Mouse (Mus musculus): ENCODE data around the gene Arfip1.
A peak's percentile ranks its signal among the peaks of the same experiment; 100 is the strongest.
"Not testable (repeated sequence)": the region's sequence is repeated elsewhere in the genome, so short reads cannot be mapped to it uniquely, and the experiment has no call there.

Gene Arfip1

DNA sequence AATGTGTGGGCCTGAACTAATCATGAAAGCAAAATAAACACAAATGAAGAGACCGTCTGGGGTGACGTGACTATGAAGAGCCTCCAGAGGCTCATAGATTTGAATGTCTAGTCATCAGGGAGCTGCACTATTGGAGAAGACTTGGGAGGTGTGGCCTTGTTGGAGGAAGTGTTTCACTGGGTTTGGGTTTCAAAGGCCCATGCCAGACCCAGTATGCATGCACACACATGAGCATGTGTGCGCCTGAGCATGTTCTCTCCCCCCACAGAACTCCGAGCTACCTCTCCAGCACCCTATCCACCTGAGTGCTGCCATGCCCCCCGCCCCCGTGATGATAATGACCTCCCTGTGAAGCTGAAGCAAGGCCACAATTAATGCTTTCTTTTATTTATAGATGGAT, 12.8 kb downstream of the Arfip1 start:
- no peak for DNase-seq

GRCm38 (mm10) chr3:84568540-84568939, 13.9 kb downstream of the Arfip1 start:
- no peak for DNase-seq

GRCm38 (mm10) chr3:84563415-84563814, 19.0 kb downstream of the Arfip1 start:
- no peak for DNase-seq

DNA sequence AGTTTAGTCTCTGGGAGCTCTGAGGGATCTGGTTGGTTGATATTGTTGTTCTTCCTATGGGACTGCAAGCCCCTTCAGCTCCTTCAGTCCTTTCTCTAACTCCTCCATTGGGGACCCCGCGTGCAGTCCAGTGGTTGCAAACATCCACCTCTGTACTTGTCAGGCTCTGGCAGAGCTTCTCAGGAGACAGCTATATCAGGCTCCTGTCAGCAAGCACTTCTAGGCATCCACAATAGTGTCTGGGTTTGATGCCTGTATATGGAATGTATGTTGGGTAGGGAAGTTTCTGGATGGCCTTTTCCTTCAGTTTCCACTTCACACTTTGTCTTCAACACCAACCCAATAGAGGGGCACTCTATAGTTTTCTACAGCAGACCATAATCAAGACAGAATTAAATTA, 19.5 kb downstream of the Arfip1 start:
- DNase-seq = not testable (repeated sequence)

DNA sequence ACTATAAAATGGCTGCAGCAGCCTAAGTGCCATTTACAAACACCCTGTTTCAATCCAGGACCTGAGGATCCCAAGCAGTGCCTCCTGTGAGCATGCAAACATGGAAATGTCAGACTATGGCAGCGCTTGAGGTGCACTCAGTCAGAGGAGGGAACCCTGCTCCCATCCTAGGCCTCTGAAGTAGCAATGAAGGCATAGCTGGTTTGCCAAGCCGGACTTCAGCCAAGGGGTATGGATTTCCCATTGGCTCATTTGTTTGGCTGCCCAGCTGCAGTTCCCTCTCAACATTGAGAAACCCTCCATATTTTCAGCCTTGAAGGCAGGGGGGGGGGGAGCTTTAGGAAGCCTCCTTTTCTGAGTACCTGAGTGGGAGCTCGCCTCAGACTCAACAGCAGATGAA, 24.1 kb downstream of the Arfip1 start:
- DNase-seq = no peak

DNA sequence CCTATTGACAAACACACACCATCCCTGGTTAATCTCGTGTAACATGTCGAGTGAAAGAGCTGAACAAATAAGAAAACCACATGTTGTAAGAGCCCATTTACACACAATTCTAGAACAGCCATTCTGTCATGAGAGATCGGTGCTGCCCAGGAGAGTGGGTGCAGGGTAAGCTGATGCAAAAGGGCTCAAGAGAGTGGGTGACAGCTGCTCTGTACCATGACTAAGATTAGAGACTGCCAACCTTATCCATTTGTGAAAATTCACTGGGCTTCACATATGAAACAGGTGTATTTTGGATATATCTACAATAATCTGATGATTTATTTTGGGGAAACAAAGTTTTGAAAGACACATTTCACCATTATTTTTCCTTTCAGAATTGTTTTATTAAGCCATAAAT, 26.6 kb downstream of the Arfip1 start:
- no peak for DNase-seq

DNA sequence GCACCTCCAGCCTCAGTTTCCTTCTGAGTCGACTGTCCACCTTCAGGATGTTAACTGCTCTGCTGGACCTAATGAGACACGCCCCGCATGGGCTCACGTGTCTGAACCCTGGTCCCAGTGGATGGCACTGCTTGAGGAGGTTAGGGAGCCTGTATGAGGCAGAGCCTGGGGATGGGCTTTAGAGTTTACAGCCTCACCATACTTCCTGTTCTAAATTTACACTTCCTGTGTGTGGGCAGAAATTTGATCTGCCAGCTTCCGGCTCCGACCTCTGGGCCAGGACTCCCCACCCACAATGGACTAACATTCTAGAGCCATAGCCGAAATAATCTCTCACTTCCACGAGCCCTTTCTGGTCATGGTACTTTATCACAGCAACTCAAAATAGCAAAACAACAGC, 35.2 kb downstream of the Arfip1 start:
- DNase-seq = no peak

GRCm38 (mm10) chr3:84542450-84542849, 40.0 kb downstream of the Arfip1 start:
- peak; percentile 81 for DNase-seq

DNA sequence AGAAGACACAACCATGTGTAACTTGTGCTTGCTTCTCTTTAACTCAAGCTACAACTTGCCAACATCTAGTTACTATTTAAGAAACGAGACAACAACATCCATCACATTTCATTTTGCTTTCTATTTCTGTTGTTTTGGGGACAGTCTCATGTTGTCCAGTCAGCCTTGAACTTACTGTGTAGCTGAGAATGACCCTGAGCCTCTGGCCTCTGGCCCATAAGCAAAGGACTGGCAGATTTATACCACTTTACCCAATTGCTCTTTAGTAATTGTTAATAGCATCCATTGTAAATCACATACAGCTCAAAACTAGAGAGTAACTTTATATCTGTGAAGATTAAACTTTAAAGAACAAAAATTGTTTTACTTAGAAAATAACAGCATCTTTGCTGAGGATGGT, 40.5 kb downstream of the Arfip1 start:
- DNase-seq = no peak

DNA sequence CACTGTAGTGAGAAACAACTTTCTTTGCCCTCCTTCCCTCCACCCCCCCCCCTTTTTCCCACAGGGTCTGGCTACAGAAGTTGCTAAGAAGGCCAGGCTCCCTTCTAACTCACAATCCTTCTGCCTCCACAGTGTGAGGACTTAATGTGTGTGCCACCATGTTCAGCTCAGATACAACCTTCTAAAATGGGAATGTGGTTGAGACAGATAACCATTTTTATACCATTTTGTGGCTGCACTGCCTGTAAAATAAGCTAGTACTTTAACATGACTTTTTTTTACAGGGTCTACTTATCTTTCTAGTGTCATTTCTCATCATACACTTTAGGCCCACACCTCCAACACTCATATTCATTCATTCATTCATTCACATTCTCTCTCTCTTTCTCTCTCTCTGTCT, 41.8 kb downstream of the Arfip1 start:
- DNase-seq = no peak

DNA sequence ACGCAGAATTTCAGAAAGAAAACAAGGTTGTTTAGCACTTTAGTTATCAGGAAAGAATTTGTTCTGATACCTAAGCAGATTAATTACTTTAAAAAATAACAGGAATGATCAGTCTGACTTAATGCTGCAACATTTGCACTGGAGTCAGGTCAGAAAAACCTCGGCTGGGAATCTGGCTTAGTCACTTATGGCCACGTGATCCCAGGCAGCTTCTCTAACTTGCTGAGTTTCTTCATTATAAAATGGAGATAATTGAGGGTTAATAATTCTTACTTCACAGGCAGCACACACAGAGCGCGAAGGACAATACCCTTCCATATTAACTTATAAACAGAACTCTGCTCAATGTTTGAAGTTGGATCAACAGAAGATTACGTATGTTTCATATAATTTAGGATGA, 45.4 kb downstream of the Arfip1 start:
- DNase-seq = no peak

DNA sequence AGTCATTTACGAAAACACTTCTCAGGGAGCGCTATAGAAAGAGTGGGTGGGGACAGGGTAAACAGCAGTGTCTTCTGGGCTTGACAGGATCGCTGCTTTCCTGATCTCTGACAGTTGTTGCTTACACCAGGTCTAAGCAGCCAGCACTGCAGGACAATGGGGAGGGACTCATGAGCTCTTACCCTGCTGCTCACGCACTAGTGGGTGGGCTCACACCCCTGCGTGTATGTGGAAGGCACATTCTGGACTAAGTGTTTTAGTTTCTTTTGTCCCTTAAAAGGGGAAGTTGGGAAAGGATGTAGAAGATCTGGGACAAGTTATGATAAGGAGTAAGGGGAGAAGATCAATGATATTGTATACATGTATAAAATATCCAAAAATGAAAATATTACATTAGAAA, 49.2 kb downstream of the Arfip1 start:
- no peak for DNase-seq

- no peak for DNase-seq
Observed at GRCm38 (mm10) chr3:84529021-84529420, 53.4 kb downstream of the Arfip1 start.

GRCm38 (mm10) chr3:84524952-84525351, 57.5 kb downstream of the Arfip1 start:
- DNase-seq = no peak

DNA sequence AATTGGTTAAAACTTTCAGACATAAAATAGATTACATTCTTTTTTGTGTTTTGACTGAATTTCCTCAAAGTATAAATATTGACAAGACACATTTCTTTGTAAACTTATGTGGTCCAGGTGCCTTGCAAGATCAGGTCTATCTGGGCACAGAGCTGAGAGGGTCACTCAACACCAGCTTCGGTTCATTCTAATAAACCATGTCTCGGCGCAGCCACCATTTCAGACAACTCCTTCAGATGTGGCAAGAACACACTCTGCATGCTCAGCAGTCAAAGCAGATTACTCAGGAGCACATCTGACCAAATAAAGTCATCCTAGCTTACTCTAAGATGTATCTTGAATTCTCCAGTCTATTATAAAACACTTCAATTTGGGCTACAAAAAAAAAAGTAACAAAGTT, 66.3 kb downstream of the Arfip1 start:
- DNase-seq = no peak

- DNase-seq = no peak
Observed at GRCm38 (mm10) chr3:84512774-84513515, 69.5 kb downstream of the Arfip1 start.

DNA sequence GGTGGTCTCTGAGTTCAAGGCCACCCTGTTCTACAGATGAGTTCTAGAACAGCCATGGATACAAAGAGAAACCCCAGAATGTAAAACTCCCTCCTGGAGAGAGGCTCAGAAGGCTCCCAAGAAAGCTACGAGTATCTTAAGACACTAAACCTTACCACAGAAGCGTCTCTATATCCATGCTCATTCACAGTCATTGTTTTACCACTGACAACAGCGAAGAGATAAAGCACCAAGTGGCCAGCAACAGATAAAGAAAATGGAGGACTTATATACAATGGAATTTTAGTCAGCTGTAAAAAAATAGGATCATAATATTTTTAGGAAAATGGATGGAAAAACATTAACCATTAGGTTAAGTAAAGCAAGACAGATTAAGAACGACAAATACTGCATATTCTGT, 77.2 kb downstream of the Arfip1 start:
- no peak for DNase-seq

GRCm38 (mm10) chr3:84504291-84504690, 78.1 kb downstream of the Arfip1 start:
- DNase-seq = no peak

GRCm38 (mm10) chr3:84502101-84502500, 80.3 kb downstream of the Arfip1 start:
- DNase-seq = no peak

GRCm38 (mm10) chr3:84500491-84500890, 81.9 kb downstream of the Arfip1 start:
- DNase-seq = no peak

GRCm38 (mm10) chr3:84497718-84498117, 84.7 kb downstream of the Arfip1 start:
- DNase-seq = no peak

- no peak for DNase-seq
Observed at GRCm38 (mm10) chr3:84492657-84493056, 89.8 kb downstream of the Arfip1 start.

- DNase-seq = no peak
Observed at GRCm38 (mm10) chr3:84492148-84492547, 90.3 kb downstream of the Arfip1 start.

- no peak for DNase-seq
Observed at GRCm38 (mm10) chr3:84488716-84489115, 93.7 kb downstream of the Arfip1 start.

DNA sequence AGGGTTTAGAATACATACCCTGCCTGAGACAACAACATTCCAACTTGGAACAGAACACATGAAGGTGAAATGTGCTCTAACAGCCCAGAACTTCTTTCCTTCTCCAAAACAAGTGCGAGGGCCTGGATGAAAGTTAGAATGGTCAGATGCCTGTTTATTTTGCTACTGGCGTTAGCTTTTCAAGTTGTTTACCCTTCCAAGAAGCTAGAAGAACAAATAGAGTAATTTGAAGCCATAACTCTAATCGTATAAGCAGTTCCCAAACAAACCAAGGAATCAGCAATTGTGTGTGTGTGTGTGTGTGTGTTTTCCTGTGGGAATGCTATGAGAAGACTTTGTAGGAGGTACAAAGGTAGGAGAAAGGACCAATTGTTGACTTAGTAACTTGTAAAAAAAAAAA, 97.5 kb downstream of the Arfip1 start:
- DNase-seq = no peak

All from right cerebral cortex, postnatal 4 days (tissue).